Mouse (Mus musculus) kidney, adult 18-20 months (tissue): ENCODE measurements at regions not wholly inside any gene's neighbourhood (a gene's known extent, or its start where the extent isn't known, plus 50 kb on each side); places are given as distances from the start of the nearest gene placed in this dataset.
"Not testable (repeated sequence)": the region's sequence is repeated elsewhere in the genome, so short reads cannot be mapped to it uniquely, and the experiment has no call there.

ENCODE experiments used
- DNase-seq: peaks from one replicate; pipeline ENCODE4 v3.0.0; 2021

DNA sequence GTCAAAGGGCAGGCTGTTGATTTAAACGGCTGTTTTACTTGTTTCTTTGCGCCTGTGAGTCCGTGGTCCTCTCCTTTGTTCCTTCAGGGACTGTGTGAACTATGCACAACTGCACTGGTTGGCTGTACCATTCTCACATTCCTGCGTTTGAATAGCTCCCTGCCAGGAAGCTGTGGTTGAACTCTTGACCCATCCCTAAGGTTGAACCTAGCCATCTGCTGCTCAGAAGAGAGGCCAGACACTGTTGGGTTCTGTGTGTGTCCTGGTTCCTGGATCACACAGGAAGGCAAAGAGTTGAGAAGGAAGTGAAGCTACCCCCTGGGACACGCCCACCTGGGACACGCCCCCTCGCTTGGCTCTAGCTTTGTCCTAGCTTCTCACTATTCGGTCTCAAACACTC is 149.3 kb upstream of the Ubl3 start:
- no peak for DNase-seq

DNA sequence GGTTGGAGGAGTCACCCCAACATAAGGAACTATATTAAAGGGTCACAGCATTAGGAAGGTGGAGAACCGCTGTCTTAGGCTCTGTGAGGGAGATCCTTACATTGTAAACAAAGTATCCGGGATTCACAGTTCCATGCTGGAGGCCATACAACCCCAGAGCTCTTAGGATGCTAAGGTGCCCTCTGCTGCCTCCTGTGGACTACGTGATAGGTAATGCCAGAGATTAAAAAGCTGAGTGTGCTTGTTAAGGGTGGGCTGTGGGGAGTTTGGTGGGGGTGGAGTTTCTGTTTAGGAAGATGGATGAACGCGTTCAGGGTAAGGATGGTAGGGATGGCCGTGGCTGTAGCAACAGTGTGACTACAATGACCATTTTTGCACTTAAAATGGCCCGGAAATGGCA is 148.4 kb upstream of the Ubl3 start:
- DNase-seq, result no peak

DNA sequence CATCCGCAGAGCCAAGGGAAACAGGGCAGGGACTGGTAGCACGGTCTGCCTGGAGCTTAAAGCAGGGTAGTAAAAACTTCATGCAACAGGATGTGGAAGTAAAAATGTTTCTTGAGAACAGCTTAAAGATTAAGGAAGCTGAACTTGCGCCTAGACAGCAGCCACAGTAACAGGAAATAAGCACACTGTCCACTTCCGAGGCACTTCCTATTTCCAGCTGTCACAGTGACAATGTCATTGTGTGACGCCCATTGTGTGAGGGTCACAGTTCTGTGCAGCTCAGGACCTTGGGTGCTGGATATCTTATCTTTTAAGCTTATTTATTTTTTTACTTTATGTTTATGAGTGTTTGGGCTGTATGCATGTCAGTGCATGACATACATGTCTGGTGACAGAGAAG is 147.7 kb upstream of the Ubl3 start:
- DNase-seq, result no peak

DNA sequence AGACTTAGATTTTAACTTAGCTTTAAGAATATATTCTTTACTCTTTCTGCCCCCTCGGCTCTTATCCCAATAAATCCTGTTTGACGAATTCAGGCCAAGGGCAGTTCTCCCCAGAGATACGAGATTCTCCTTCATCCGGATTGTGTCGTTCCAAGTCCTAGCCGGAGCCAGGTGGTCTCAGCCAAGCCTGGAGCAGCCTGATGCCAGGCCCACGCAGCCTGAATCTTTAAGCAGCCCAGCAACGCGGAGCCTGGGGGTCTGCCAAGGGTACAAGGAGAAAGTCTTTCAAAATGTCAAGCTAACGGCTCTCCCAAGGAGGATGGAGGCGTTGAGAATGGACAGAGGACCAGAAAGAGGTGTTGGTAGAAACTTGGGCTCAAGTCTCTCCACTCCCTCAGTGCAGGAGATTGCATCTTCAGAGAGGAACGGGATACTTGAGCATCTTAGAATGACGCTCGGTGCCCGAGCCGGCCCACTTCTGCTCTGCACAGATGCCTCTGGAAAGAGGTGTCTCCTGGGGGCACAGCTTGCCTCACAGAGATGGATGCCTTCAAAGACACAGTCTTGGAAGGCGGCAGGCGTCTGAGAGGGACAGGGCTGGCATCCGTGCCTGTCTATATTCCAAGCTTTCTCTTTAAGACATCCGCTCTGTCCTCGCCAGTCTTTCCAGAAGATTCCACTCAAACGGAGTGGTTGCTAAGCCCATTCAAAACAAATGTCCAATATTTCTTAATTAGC is 145.2 kb upstream of the Ubl3 start:
- DNase-seq, result no peak

DNA sequence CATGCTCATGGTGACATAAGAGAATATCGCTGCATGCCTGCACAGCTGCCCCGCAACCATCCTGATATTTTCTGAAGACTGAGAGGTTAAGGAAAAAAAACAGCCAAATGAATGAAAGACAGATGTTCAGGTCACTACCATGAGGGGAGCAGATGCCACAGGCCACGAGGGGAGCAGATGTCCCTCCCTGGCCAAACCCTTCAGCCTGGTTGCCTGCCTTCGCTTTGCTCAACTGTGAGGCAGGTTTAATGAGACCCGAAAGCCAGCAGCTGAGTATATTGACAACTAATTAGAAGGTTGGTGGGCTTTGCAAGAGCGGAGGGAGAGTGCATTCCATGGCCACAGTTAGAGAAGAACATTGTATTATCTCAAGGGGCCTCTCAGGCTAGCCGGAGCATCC is 141.8 kb upstream of the Ubl3 start:
- DNase-seq, result no peak

DNA sequence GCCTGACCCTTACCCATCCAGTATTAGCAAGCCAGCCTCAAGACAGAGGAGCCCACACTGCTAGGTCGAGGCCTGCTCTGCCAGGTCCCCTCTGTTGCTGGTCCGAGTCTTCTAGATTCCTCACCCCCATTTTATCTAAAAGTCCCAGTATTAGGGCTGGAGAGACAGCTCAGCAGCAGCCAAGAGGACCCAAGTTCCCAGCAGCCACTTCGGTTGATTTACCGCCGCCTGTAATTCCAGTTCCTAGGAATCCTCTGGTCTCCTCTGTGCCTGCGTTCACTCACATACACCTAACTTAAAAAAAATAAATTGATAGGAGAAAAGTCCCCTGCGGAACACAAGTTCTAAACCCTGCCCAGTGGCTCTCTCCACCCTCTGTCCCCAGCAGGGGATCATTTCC is 138.9 kb upstream of the Ubl3 start:
- DNase-seq, result no peak

DNA sequence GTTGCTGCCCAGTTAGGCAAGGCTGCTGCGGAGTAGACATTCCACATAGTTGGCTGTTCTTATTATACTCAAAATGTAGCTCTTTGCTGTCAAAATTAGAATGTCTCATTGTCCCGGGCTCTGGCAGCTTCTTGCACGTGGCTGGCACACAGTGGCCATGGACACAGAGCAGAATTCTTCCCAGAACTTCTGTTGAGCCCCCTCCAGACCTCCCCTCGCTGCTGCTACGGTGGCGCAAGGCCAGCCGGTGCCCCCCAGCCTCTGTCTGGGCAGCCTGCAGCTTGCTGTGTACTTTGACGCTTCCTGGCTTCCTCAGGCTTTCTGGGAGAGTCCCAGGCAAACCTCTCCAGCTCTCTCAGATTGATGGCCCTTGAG is 138.2 kb upstream of the Ubl3 start:
- DNase-seq, result no peak

DNA sequence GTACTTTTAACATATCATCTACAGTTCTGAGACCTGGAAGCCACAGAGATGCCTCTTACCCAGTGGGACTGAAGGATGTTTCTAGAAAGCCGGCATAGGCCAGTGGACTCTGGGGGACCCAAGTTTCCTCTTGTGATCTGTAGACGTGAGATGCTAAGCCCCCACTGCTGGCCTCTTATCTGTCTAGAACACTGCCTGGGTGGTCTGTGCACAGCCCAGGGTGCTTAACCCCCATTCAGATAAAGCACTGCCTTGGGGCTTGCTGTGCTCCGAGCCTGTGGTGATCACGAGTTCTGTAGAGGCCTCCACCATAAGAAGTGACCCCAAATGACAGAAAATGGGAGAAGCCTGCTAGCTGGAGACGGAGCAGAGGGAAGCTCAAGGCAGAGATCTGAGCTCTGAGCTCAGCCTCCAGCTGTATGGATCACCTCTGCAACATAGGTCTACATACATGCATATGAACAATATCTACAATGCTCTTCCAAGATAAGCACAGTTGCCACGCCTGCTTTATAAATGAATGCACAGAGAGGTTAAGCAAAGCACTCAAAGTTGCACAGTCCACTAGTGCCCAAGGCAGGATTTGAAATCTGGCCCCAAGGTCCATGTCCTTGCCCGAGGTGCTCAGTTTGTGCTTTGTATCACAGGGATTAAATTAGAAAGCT is 137.7 kb upstream of the Ubl3 start:
- no peak for DNase-seq

DNA sequence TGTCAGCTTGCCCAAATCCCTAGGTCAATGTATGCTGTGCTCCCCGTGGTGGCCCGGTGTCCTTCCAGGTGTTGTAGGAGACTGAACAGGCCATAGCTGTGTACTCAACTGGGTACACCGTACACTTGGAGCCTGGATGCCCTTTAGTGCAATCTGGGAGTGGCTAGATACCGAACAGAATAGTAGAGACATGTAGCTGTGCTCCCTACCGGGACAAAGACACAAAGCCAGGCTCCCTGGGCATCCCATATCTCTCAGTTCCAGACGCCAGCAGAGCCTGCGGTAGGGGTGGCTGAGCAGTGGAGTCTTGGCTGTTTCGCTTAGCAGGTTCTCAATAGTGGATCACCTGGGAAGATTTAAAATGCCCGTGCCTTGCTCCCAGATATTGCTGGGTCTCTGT is 136.7 kb upstream of the Ubl3 start:
- no peak for DNase-seq

DNA sequence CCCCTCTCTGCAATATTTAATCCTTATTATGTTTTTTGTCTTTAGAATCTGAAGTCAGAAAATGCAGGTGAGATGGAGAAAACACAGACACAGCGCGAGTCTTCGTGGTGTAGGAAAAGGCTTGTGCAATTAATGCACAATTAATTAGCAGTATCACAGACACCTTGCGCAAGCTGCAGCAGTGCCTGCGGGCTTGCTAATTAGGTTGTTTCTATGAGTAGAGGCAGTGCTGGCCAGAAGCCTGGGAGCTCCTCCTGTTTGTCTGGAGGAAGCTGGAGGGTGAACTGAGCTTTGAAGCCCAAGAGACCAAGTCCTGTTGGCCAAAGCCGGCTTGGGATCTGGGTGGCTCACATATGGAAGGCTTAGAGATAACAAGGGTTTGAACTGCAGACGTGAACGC is 135.9 kb upstream of the Ubl3 start:
- no peak for DNase-seq

DNA sequence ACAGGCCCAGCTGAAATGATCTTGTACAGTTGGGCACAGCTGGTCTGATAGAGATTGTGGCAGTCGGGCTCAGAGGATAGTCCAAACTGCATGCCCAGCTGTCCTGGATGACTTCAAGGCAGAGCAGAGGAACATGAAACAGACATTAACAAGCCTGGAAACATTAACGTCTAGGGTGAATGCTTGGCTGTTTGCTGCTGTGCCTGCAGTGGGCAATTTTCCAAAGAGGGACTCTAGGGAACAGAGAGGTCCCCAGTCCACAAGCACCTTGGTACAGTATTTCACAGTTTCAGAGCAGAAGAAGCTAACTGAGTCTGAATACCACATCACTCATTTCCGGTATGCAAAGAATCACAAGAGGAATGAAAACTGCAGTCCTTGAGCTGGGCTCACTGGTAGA is 135.2 kb upstream of the Ubl3 start:
- DNase-seq, result no peak

DNA sequence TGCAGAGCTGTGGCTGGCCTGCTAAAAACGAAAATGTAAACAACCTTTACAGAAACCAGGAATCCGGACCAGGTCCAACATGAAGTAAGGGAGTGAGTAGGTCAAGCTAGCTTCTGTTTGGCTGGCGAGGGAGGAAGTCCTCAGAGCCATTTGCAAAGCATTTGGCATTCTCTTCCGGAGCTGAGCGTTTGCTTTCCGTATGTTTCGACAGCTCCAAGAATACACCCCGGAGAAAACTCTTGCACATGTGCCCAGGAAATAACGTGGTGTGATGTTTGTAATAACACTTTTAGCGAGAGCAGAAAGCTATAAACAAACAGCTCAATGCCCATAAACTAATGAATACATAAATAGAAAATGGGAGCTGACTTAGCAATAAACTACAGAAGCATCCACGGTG is 131.6 kb upstream of the Ubl3 start:
- no peak for DNase-seq

DNA sequence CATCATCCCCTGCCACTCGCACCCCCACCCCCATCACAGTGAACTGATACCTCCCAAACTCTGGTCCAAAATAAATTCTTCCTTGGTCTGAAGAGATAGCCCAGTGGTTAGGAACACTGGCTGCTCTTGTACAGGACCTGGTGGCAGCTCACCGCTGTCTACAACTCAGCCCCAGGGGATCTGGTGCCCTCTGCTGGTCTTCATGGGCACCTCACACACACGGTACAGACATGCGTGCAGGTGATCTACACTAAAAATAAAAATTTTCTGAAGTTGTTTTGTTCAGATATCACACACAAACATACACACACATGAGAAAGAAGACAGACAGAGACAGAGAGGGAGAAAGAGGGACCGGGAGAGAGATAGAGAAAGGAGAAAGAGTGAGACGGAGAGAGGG is 130.0 kb upstream of the Ubl3 start:
- no peak for DNase-seq

DNA sequence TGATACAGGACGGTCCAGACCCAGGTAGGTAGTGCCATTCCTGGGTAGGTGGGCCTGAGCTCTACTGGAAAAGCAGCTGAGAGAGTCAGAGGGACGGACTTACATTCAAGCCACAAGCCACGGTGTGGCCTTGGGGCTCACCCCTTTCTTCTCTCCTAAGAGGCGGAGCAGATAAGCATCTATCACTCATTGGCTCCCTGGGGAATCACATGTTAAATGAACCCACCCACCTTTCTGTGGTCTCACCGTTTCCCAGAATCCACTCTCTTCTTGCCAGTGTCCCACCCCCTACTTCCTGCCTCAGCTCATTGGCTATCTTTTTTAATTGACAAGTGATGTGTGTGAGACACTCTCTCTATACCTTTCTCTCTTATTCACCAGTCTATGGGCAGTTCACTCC is 127.8 kb upstream of the Ubl3 start:
- DNase-seq, result no peak

DNA sequence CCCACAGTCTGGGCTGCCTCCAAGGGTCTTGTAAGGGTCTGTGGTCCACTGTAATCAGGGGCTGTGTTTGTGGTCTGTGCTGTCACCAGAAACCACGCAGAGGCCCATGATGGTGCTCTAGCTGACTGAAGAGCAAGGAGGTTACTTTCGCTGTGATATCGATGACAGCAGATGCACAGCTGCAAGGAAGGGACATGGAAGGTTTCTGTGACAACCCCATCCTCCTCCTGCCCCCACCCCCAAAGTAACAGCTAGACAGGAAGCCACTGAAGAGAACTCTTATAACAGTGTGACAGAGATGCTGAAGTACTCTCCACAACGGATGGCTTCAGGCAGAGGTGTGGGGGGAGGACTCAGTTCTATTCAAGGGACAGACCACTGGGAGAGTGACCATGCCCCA is 127.0 kb upstream of the Ubl3 start:
- no peak for DNase-seq

DNA sequence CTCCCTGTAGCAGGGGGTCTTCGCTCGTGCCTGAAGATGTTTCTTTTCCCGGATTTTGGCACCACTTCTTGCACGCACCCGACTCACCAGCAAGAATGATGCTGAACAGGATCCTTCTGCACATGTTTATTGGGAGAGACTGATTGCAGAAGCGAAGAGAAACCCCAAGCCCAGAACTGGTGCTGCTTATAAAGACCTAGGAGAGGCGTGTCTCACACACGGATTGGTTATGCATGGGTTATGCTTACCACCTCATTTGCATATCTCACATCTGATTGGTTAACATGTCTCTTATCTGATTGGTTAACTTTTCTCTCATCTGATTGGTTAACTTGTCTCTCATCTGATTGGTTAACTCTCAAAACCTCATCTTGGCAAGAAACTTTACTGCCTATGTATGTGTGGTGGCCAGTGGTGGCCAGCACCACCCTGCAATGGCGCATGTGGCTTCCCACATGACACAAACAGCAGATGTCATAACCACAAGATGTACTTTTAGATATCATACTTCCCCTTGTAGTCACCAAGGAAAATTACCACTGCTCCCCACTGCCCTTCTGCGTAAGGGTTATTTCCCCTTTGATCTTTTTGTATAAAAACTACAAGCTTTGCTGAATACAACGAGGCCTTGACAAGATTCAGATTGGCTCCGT is 125.8 kb upstream of the Ubl3 start:
- DNase-seq, result not testable (repeated sequence)

DNA sequence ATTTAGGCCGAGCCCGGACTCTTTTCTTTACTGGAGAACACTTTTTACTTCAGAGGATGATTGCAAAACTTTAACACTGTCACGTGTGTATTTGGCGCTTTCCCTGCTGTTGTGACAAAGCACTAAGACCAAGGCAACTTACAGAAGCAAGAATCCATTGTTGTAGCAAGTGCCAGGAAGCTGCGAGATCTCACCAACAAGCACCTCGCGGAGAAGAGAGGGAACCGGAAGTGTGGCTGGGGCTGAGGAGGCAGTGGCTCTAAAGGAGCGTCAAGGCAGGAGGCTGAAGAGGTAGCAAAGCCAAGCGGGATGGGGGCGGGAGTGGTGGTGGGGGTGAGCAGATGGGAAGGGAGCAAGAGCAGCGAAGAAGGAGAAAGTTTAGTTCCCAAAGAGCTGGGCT is 121.7 kb upstream of the Ubl3 start:
- DNase-seq, result no peak

DNA sequence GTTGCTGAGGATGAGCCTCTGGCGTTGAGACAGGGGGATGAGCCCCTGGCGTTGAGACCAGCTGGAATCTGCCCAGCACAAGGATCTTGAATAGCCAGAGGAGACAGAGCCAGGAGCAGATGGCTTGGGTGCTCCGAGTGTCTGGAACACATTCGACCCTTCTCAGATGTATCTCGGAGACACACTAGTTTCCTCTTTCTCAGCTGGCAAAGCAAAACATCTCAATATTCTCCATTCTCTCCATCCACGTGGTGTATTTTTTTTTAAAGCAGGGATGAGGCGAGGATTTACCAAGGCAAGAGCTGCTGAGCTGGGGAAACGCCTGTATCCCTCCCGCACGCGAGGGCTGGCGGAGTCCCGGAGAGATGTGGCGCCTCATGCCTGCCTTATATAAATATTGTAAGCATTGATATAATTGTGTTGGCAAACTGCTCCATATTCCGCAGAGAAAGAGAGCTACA is 109.7 kb upstream of the Ubl3 start:
- no peak for DNase-seq

DNA sequence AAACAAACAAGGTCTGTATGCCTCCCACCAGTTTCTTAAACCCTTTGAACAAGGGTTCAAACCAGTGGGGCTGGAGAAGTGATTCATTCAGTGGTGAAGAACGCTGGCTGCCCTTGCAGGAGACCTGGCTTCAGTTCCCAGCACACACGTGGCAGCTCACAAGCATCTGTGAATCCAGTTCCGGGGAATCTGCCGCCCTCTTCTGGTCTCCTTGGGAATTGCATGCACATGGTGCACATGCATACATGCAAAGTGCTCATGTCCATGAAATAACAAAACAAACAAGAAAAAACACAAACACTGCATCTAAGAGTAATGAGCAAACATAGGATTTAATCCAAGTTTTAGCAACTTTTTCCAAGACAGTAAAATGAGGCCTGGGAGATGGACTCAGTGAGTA is 108.5 kb upstream of the Ubl3 start:
- DNase-seq, result no peak

DNA sequence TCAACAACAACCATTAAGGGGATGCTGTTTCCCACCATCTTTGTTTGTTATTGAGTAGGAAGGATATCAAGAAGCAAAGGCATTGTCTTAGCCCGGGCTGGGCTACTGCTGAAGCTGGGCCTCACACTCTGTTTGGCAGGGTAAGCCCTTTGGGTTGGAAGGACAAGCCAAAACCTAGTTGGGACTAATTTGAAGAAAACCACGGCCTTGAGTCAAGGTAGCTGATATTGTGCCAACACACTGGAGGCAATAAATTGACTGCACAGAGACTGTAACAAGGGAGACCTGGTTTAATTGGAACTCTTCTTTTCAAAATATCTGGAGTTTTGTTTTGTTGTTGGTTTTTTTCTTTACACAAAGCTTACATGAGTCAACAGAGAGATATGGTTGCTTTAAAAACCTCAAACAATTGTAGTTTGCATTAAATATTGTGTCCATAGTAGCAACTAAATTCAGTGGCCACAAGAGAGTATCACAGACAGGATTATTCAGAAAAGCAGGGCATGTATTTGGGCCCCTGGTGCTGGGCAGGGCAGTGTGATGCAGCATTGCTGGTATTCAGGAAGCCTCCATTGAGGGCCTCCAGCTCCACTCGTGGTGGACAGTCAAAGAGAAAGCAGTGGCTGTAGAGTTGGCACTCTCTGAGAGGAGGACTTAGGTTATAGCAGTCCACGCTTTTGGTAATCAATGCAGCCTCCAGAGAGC is 105.5 kb upstream of the Ubl3 start:
- DNase-seq, result no peak

DNA sequence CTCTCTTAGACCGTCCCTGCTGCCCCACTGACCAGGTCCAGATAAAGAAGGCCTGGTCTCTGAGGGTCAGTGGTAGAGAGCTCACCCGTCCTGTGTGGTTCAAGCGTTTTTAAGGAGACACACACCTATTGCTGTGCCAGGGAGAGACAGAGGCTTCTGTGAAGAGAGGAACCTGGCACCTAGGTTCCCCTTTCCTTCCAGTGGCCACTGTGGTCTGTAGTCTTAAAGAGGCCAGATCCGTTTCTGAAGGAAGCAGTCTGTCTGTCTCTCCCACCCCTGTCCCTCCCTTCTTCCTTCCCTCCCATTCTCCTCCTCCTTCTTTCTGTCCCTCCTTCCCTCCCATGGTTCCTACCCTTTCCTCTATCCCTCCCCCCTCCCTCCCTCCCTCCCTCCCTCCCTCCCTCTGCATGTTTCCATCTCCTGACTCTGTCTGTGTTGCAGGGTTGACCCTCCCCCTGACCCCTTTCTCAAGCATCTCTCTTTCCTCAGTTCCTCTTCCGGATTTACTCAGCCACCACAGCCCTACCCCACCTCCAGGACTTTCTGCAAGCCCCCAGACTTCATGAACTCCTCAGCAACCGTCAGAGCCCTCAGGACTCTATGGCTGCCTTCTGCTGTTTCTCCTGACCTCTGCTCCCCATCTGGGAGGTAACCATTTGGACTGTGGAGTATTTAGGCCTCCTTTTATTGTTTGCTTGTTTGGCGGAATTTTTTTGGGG is 100.1 kb upstream of the Ubl3 start:
- DNase-seq, result no peak

DNA sequence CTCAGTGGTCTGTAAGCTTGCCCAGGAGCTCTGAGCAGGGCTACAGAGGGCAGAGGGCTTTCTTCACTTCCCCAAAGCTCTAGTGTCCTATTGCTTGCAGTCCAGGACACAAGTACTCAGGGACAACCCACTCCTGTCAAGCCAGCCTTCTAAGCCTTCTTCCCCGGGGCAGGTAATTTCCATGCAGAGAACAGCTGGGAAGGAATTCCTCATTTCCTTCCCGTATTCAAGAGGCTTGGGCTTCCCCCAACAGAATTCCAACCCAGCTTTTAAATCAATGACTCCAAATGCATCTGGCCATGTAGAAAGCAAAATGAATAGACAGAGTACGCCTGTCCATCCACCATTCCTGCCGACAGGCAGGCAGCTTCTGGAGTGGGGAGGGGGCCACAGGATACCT is 99.1 kb upstream of the Ubl3 start:
- no peak for DNase-seq

DNA sequence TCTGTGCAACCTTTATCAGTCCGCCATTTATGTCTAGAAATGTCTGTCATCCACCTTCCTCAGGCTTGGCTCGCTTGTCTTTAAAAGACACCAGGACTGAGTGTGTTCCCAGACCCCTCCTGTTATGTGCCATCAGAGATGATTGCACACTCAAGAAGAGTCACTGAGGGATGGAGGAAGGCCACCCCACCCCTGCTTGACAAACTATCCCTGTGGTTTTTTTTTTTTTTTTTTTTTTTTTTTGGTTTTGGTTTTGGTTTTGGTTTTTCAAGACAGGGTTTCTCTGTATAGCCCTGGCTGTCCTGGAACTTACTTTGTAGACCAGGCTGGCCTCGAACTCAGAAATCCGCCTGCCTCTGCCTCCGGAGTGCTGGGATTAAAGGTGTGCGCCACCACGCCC is 97.0 kb upstream of the Ubl3 start:
- not testable (repeated sequence) for DNase-seq
